Comparison of ENCODE assay signal across 9 mouse cellular contexts in the genomic region with DNA sequence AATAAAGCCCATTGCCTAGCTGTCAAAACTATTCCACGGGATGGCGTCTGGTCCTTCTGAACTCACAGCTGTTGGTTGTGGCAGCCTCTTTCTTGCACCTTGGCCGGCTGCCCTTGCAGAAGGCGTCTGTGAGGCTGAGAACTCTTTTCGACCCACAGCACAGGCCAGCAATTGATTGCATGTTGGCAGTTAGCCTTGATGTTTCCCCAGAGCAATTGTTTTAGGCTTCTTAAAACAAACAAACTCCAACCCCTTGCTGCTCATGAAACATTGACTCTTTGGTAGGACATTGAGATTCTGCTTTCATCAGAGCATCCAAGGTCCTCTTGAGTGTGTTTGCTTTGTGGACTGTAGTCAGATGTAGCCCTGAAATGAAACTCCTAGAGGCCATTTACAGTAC. TPM values are rescaled to one million over a fixed set of nuclear protein-coding genes. Genes with fewer than 3 reads are reported as not detected.
DNase-seq lines count a peak whose midpoint lies in the region; ATAC-seq and TF ChIP-seq lines count a peak whose summit lies in the region.
"Had no signal": no experiment of that assay in that cellular context is flagged by ENCODE, and none has a peak within 500 bp of the region (broad histone marks: within the 10 kb centered on the region; RNA-seq: fewer than 3 reads in every experiment).

No protein-coding gene starts in this region.

- WGBS in limb, embryonic 14.5 days, result 42% methylated on average over 5 of the region's 5 CpGs
- WGBS in limb, embryonic 10.5 days, result 79% methylated on average over 5 of the region's 5 CpGs
- WGBS in embryonic facial prominence, embryonic 15.5 days, result 40% methylated on average over 5 of the region's 5 CpGs
- WGBS in heart, postnatal 0 days, result 22% methylated on average over 5 of the region's 5 CpGs

- no peaks in the 10 kb centered on the region for H3K9me3 ChIP-seq in limb, embryonic 14.5 days (ENCODE audit: control insufficient read depth, low read length)
- H3K9me3 ChIP-seq in limb, embryonic 10.5 days (replicated peaks), result no peaks in the 10 kb centered on the region
- no peaks in the 10 kb centered on the region for H3K9me3 ChIP-seq in embryonic facial prominence, embryonic 15.5 days (replicated peaks)
- H3K9me3 ChIP-seq in heart, postnatal 0 days (replicated peaks; ENCODE audit: control insufficient read depth, low read length), result no peaks in the 10 kb centered on the region

- TF ChIP-seq CTCF in heart, postnatal 0 days (IDR thresholded peaks at IDR 0.05; ENCODE audit: low read depth), result no peak; the same call in 1 of the 2 replicates

- no peak for TF ChIP-seq POLR2A in limb, embryonic 14.5 days (IDR thresholded peaks at IDR 0.05; ENCODE audit: borderline replicate concordance, extremely low read depth, insufficient read depth, insufficient read length)

- H3K4me2 ChIP-seq in limb, embryonic 14.5 days (replicated peaks; ENCODE audit: low read depth, low read length, severe bottlenecking), result no peak overlapping the region
- no peak overlapping the region for H3K4me2 ChIP-seq in embryonic facial prominence, embryonic 15.5 days (replicated peaks)
- no peak overlapping the region for H3K4me2 ChIP-seq in heart, postnatal 0 days (ENCODE audit: low read depth, low read length)

- H3K27ac ChIP-seq in limb, embryonic 14.5 days (replicated peaks; ENCODE audit: low read depth, low read length), result no peak overlapping the region
- no peak overlapping the region for H3K27ac ChIP-seq in limb, embryonic 10.5 days
- H3K27ac ChIP-seq in embryonic facial prominence, embryonic 15.5 days (replicated peaks), result no peak overlapping the region
- no peak overlapping the region; the same call in 1 of the 2 replicates for H3K27ac ChIP-seq in heart, postnatal 0 days (ENCODE audit: low read depth)

- H3K36me3 ChIP-seq in limb, embryonic 14.5 days (ENCODE audit: control insufficient read depth, insufficient read depth, low read length), result no peaks in the 10 kb centered on the region
- no peaks in the 10 kb centered on the region for H3K36me3 ChIP-seq in limb, embryonic 10.5 days
- no peaks in the 10 kb centered on the region for H3K36me3 ChIP-seq in embryonic facial prominence, embryonic 15.5 days
- H3K36me3 ChIP-seq in heart, postnatal 0 days (replicated peaks; ENCODE audit: control insufficient read depth, insufficient read depth, low read length), result no peaks in the 10 kb centered on the region

- H3K9ac ChIP-seq in limb, embryonic 14.5 days (ENCODE audit: low read depth, low read length, severe bottlenecking), result no peak overlapping the region
- no peak overlapping the region for H3K9ac ChIP-seq in embryonic facial prominence, embryonic 15.5 days
- no peak overlapping the region for H3K9ac ChIP-seq in heart, postnatal 0 days (replicated peaks; ENCODE audit: low read depth, low read length)

- ATAC-seq in limb, embryonic 14.5 days (ENCODE audit: low FRiP score, low read depth), result no peak
- 0 out of 2 replicates have a peak, but pooled peaks have one; percentile 39 for ATAC-seq in embryonic facial prominence, embryonic 15.5 days (ENCODE audit: insufficient number of reproducible peaks, low FRiP score, low TSS enrichment, low read depth)
- peak; percentile 48 for ATAC-seq in heart, postnatal 0 days (ENCODE audit: insufficient read depth, low read depth)

- H3K4me3 ChIP-seq in limb, embryonic 14.5 days (replicated peaks; ENCODE audit: low read length), result no peak overlapping the region
- no peak overlapping the region for H3K4me3 ChIP-seq in limb, embryonic 10.5 days
- no peak overlapping the region for H3K4me3 ChIP-seq in embryonic facial prominence, embryonic 15.5 days (replicated peaks)
- no peak overlapping the region for H3K4me3 ChIP-seq in heart, postnatal 0 days (ENCODE audit: low read depth, low read length)

- H3K27me3 ChIP-seq in limb, embryonic 14.5 days (ENCODE audit: control insufficient read depth, insufficient read depth, low read length), result no peaks in the 10 kb centered on the region
- no peaks in the 10 kb centered on the region for H3K27me3 ChIP-seq in limb, embryonic 10.5 days (ENCODE audit: low read depth, poor library complexity, severe bottlenecking)
- no peaks in the 10 kb centered on the region for H3K27me3 ChIP-seq in embryonic facial prominence, embryonic 15.5 days
- no peaks in the 10 kb centered on the region for H3K27me3 ChIP-seq in heart, postnatal 0 days (ENCODE audit: control insufficient read depth, insufficient read depth, low read length)

- peaks cover 1% of the 10 kb centered on the region; the same call in 1 of the 2 replicates for H3K4me1 ChIP-seq in limb, embryonic 14.5 days (ENCODE audit: control insufficient read depth, insufficient read depth, low read length)
- no peaks in the 10 kb centered on the region for H3K4me1 ChIP-seq in limb, embryonic 10.5 days
- 0 out of 2 replicates have a peak, but pooled peaks cover 4% of the 10 kb centered on the region for H3K4me1 ChIP-seq in embryonic facial prominence, embryonic 15.5 days
- peaks cover 10% of the 10 kb centered on the region for H3K4me1 ChIP-seq in heart, postnatal 0 days (ENCODE audit: control insufficient read depth, insufficient read depth)

- peak; percentile 69 for DNase-seq in limb, embryonic 14.5 days (ENCODE audit: low spot score)
- no peak for DNase-seq in limb, embryonic 10.5 days (ENCODE audit: low spot score)
- peak; percentile 60 for DNase-seq in heart, postnatal 0 days (ENCODE audit: low spot score)
- peak; percentile 39 to 41 for DNase-seq in left cerebral cortex, adult 18-20 months (ENCODE audit: low spot score in 2 of 2)
- DNase-seq in right cerebral cortex, postnatal 14 days, result peak; percentile 52
- no peak for DNase-seq in thymus, postnatal 14 days
- DNase-seq in thymus, postnatal 25 days, result no peak

- TF ChIP-seq EP300 in heart, postnatal 0 days (IDR thresholded peaks at IDR 0.05; ENCODE audit: low read depth), result no peak

RNA-seq across cellular contexts. Expression of gene Galm, which starts 33.2 kb away (rescaled TPM):
- polyA plus RNA-seq in limb, embryonic 14.5 days (2012; rRNA removed), result 11.7 and 12.1 TPM in 2 replicates
- polyA plus RNA-seq in limb, embryonic 14.5 days (2014; fragmentation: Nextera tagmentation; extraction: Ambion mirVana), result 13.7 and 13.8 TPM in 2 replicates
- 11.5 and 12.8 TPM in 2 replicates for polyA plus RNA-seq in limb, embryonic 10.5 days (2016; fragmentation: Nextera tagmentation; extraction: Ambion mirVana)
- 25.8 and 32.0 TPM in 2 replicates for polyA plus RNA-seq in embryonic facial prominence, embryonic 15.5 days (2015; fragmentation: Nextera tagmentation; extraction: Ambion mirVana)
- total RNA-seq in heart, postnatal 0 days (2014; rRNA removed; ENCODE audit: low replicate concordance), result 15.4 and 19.7 TPM in 2 replicates
- 9.6 and 10.7 TPM in 2 replicates for polyA plus RNA-seq in heart, postnatal 0 days (2015; fragmentation: Nextera tagmentation; extraction: Ambion mirVana)
- total RNA-seq in left cerebral cortex, adult 18-20 months (2021), result 1 to 10 TPM; 2.3 to 2.8 TPM

RNA-seq across cellular contexts. Expression of gene Srsf7, which starts 46.7 kb away (rescaled TPM):
- 363 and 429 TPM in 2 replicates for polyA plus RNA-seq in limb, embryonic 14.5 days (2012; rRNA removed)
- polyA plus RNA-seq in limb, embryonic 14.5 days (2014; fragmentation: Nextera tagmentation; extraction: Ambion mirVana), result 577 and 588 TPM in 2 replicates
- 882 and 949 TPM in 2 replicates for polyA plus RNA-seq in limb, embryonic 10.5 days (2016; fragmentation: Nextera tagmentation; extraction: Ambion mirVana)
- 476 and 487 TPM in 2 replicates for polyA plus RNA-seq in embryonic facial prominence, embryonic 15.5 days (2015; fragmentation: Nextera tagmentation; extraction: Ambion mirVana)
- total RNA-seq in heart, postnatal 0 days (2014; rRNA removed; ENCODE audit: low replicate concordance), result 84.3 and 86.2 TPM in 2 replicates
- polyA plus RNA-seq in heart, postnatal 0 days (2015; fragmentation: Nextera tagmentation; extraction: Ambion mirVana), result 151 and 154 TPM in 2 replicates
- total RNA-seq in left cerebral cortex, adult 18-20 months (2021), result 100 to 1,000 TPM; 120 to 125 TPM

RNA-seq across cellular contexts. Expression of gene Ttc39d, which starts 46.8 kb away (rescaled TPM):
- polyA plus RNA-seq in limb, embryonic 14.5 days (2012; rRNA removed), result 0.03 and 0.11 TPM in 2 replicates
- polyA plus RNA-seq in limb, embryonic 14.5 days (2014; fragmentation: Nextera tagmentation; extraction: Ambion mirVana), result not detected in 2 replicates
- polyA plus RNA-seq in limb, embryonic 10.5 days (2016; fragmentation: Nextera tagmentation; extraction: Ambion mirVana), result 0.09 and 0.24 TPM in 2 replicates
- polyA plus RNA-seq in embryonic facial prominence, embryonic 15.5 days (2015; fragmentation: Nextera tagmentation; extraction: Ambion mirVana), result 0.34 and 0.52 TPM in 2 replicates
- 1.0 TPM in 1 of 2 replicates, not detected in the other for total RNA-seq in heart, postnatal 0 days (2014; rRNA removed; ENCODE audit: low replicate concordance)
- 0.05 and 0.08 TPM in 2 replicates for polyA plus RNA-seq in heart, postnatal 0 days (2015; fragmentation: Nextera tagmentation; extraction: Ambion mirVana)
- under 1 TPM in 1 of 2 experiments, not detected in 1; 0.14 TPM for total RNA-seq in left cerebral cortex, adult 18-20 months (2021)
- total RNA-seq: hematopoietic stem cell, adult 5-6 weeks had no signal

Comparison
In these comparisons a context has a peak if more than half of its experiments do, and no peak if none do; other contexts are left out.
1. DNase-seq: peak in limb, embryonic 14.5 days (single experiment), heart, postnatal 0 days (single experiment), left cerebral cortex, adult 18-20 months (2 of 2) and right cerebral cortex, postnatal 14 days (single experiment); none in limb, embryonic 10.5 days (single experiment), thymus, postnatal 14 days (single experiment) and thymus, postnatal 25 days (single experiment).